Mouse (Mus musculus) kidney, postnatal 10 days (tissue): ENCODE results near the gene Ubn2.
"Not testable (repeated sequence)": the region's sequence is repeated elsewhere in the genome, so short reads cannot be mapped to it uniquely, and the experiment has no call there.

Source experiments
- DNase-seq: peaks from one replicate; pipeline ENCODE4 v3.0.0; 2021; ENCODE audit warnings: mixed read lengths

Gene Ubn2

DNA sequence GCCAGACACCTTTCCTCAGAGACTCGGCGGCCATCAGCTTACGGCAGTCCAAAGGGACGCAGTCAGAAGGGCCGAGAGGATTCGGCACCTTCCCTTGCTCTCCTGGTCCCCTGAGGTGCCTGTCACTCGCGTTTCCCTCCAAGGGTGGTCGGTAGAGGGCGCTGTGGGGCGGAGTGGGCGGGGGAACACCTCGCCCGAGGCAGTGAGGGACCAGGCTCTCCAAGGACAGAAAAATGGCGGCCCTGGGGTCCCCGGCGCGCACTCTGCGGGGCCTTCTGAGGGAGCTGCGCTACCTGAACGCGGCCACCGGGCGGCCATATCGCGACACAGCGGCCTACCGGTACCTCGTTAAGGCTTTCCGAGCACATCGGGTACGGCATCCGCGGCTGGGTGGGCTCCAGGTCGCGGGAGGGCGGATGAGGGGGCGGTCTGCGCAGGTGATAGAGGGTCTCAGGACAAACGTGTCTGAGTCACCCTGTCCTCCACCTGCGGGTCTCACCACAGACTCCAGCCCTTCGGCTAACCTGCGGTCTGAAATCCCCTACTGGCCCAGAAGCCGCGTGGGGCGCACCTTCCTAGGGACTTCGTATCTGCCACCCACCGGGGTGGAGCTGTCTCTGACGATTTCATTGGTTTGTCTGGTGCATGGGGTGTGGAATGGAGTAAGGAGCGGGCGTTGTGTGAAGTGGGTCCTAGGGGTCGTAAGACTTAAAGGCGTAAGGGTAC, 101.1 kb downstream of the Ubn2 start:
- DNase-seq, result peak; percentile 99

DNA sequence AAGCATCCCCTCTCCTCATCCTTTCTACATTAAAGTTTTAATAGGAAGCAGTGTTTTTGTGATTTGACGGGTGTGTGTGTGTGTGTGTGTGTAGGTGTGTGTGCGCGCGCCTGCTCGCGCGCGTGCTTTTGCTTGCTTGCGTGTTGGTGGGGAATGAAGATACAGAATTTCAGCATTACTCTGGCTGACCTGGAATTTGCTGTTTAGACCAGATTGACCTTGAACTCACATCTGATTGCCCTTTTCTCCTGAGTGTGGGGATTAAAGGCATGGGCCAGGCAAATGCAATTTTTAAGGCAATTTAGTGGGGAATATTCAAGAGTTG, 101.6 kb downstream of the Ubn2 start:
- no peak for DNase-seq

- no peak for DNase-seq
Measured at GRCm38 (mm10) chr6:38535788-38536187, 102.0 kb downstream of the Ubn2 start.

GRCm38 (mm10) chr6:38544141-38544540, 110.4 kb downstream of the Ubn2 start:
- not testable (repeated sequence) for DNase-seq

- DNase-seq, result not testable (repeated sequence)
Measured at GRCm38 (mm10) chr6:38547005-38547404, 113.3 kb downstream of the Ubn2 start.

DNA sequence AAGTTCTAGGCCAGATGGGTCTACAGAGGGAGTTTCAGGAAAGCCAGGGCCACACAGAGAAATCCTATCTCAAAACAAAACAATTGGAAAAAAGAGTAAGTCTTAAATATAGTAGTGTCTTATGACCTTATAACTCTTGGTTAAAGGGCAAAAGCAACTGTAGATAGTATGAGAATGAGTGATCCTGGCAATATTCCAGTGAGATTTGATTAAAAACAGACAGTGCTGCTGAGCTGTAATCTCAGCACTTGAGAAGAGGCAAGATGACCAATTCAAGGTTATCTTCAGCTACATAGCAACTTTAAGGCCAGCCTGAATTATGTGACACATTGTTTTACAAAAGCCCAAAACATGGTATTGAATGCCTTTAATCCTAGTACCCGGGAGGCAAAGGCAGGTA, 114.0 kb downstream of the Ubn2 start:
- DNase-seq, result no peak

GRCm38 (mm10) chr6:38548595-38548994, 114.8 kb downstream of the Ubn2 start:
- not testable (repeated sequence) for DNase-seq

GRCm38 (mm10) chr6:38549840-38550239, 116.1 kb downstream of the Ubn2 start:
- DNase-seq, result not testable (repeated sequence)

DNA sequence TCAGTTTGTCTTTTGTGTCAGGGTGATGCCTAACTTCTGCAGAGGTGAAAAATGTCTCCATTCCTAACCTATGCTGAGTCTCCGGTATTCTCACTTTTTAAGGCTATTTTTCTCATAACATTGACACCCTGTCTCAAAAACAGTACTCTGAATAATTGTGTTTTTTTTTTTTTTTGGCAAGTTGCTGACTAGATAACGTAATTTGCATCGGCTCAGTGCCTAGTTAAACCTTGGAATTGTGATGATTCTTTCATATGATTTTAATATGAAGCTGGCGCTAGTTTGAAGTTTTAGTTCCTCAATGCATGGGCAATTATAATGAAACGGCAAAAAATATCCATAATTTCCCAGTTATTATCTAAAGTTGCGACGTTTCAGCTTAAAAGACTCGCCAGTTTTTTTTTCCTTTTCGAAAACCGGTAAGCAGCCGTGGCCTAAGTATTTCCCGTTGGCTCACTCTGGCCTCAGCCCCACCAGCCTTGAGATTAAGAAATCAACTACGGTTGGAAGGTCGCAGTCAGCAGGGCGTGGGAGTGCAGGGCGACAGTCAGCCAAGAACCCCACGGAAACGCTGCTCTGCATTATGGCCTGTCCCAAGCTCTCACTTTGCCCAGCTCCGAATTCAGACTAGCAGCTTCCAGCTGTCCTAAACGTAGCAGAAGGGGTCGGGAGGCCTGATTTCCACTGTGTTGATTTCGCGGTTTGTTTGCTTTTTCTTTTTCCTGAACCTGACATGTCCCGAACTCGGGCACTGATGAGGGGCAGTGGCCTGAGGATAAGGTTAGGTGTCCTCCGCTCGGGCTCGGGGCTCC, 116.7 kb downstream of the Ubn2 start:
- DNase-seq, result peak; percentile 79

DNA sequence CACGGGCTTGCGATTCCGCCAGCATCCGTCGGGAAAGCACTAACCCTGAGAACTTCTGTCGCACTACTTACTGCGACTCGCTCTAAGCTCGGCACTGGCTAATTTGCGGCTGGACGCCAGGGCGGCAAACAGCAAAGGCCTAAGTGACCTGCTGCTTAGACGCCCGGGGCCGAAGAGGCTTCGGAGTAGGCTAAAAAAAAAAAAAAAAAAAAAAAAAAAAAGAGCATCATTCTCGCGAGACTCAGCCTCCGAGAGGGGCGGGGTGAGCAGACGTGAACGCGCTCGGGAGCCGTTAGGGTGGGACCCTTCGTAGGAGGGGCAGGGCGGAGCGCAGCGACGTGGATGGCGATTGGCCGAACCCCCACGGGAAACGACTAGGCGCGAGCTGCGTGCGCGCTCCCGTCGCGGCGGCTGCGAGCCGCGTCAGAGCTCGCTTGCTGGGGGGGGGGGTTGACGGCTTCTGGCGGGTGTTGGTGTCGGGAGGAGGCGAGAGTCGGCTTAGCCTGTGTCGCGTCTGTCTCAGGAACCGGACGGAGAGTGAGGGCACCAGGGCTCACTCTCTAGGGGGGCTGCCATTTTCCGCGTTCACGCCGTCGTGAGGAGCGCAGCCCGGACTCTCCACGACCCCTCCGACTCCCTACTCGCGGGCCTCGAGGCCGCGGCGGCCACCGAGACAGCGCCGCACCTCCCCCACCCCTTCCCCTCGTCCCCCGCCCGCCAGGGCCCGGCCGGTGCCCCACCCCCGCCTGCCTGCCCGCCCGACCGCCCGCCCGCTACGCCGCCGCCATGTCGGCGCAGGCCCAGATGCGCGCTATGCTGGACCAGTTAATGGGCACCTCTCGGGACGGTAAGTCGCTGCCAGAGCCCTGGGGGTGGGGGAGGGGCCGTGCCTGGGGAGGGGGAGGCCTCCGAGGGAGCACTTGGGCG, 117.6 kb downstream of the Ubn2 start, which contains the start of gene Luc7l2:
Gene Luc7l2 (plus strand): TSS at position 273 of the 927 bp plus-strand sequence.
- DNase-seq, result peak; percentile 98

GRCm38 (mm10) chr6:38551989-38552635, 118.4 kb downstream of the Ubn2 start:
- peak; percentile 99 for DNase-seq

DNA sequence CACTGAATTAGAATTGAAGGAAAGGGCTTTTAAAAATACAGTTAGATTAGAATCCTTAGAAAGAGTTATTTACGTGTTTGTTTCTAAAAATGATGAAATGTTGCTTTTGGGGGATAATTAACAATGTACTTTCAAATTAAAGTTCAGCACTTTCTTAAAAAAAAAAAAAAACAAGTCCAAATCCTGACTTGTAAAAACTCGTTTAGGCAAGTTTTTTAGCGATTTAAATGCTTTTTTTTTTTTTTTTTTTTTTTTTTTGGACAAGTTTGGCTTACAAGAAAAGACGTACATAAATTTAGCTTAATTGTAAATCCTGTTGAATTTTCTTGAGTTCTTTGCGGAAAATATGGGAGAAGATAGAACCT, 118.9 kb downstream of the Ubn2 start:
- no peak for DNase-seq
